In the genomic region with DNA sequence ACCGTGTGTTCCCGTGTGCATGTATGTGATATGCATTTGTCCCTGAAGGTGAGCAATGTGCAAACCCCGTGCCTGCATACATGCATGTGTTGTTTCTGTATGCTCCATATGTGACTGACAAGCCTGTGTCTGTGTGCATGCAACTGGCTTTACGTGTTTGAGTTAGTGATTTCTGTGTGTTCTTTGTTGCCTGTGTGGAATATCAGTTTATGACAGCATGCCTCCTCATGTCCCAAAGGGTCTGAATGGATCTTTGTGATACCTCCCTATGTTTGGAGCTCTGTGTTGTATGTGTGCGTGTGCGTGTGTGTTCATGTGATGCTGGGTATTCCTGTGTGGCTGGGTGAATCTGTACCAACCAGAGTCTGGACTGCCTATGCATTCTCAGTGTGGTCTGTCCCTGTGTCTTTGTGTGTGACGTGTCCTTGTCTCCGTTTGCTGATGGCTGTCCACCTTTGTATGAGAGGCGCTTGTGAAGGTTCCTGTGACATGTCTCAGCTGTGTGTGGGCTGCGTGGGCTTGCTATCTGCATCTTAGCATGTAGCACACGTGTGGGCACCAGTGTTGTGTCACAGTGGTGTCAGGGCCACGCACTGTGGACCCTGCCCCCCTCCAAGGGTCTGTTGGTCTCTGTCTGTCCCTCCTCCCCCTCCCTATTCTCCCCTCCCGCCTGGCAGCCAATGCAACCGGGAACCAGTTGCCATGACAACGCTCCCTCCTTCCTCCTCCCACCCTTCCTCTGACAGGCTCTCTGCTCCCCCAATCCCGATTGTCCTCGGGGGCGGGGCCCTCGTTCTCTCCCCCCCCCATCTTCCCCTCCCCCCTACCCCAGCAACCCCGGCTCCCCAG, we compare ENCODE assay signal across 8 mouse cellular contexts. TPM values are rescaled to one million over a fixed set of nuclear protein-coding genes. Genes with fewer than 3 reads are reported as not detected.
DNase-seq lines count a peak whose midpoint lies in the region; ATAC-seq and TF ChIP-seq lines count a peak whose summit lies in the region.

A gene (minus strand): TSS at position 146 of the 849 bp plus-strand sequence.

- peaks cover 21% of the 10 kb centered on the region for H3K4me1 ChIP-seq in thymus, adult 2 months (replicated peaks; ENCODE audit: control insufficient read depth, insufficient read depth, low read length)
- H3K4me1 ChIP-seq in hindbrain, embryonic 10.5 days (replicated peaks) = peaks cover 51% of the 10 kb centered on the region
- H3K4me1 ChIP-seq in midbrain, embryonic 12.5 days = peaks cover 29% of the 10 kb centered on the region

- peaks cover 10% of the 10 kb centered on the region; the same call in 1 of the 2 replicates for H3K27me3 ChIP-seq in thymus, adult 2 months (ENCODE audit: control insufficient read depth, insufficient read depth, low read length)
- H3K27me3 ChIP-seq in hindbrain, embryonic 10.5 days (ENCODE audit: insufficient read depth, poor library complexity, severe bottlenecking) = peaks cover 27% of the 10 kb centered on the region
- H3K27me3 ChIP-seq in midbrain, embryonic 12.5 days = peaks cover 15% of the 10 kb centered on the region; the same call in 1 of the 2 replicates

- H3K4me2 ChIP-seq in midbrain, embryonic 12.5 days (replicated peaks) = peak within 1 kb of the TSS; percentile 73

- no peak for TF ChIP-seq CTCF in thymus, adult 2 months (IDR thresholded peaks at IDR 0.05; ENCODE audit: borderline replicate concordance, control insufficient read depth, extremely low read depth, insufficient read depth, low read length, poor library complexity)

- no peaks in the 10 kb centered on the region for H3K9me3 ChIP-seq in hindbrain, embryonic 10.5 days
- H3K9me3 ChIP-seq in midbrain, embryonic 12.5 days = no peaks in the 10 kb centered on the region

- TF ChIP-seq POLR2A in thymus, adult 2 months (IDR thresholded peaks at IDR 0.05; ENCODE audit: control insufficient read depth, extremely low read depth, insufficient read depth, low read length, poor library complexity) = no peak

- H3K9ac ChIP-seq in midbrain, embryonic 12.5 days (replicated peaks) = peak within 1 kb of the TSS; percentile 95

- no peaks in the 10 kb centered on the region for H3K36me3 ChIP-seq in thymus, adult 2 months (ENCODE audit: control insufficient read depth, insufficient read depth, low read length)
- H3K36me3 ChIP-seq in hindbrain, embryonic 10.5 days = peaks cover 27% of the 10 kb centered on the region
- H3K36me3 ChIP-seq in midbrain, embryonic 12.5 days = peaks cover 26% of the 10 kb centered on the region

- DNase-seq in thymus, adult 2 months = no peak
- DNase-seq in thymus, postnatal 4 days = no peak
- peak; percentile 96 for DNase-seq in embryo, embryonic 10 days (ENCODE audit: low spot score)
- peak; percentile 91 for DNase-seq in hindbrain, embryonic 10.5 days (ENCODE audit: low spot score)
- DNase-seq in layer of hippocampus, postnatal 25 days (ENCODE audit: extremely low spot score in 1 of 2, low spot score in 1 of 2) = peak; percentile 78 to 83
- peak; percentile 78 for DNase-seq in yolk sac, embryonic 10.5 days (ENCODE audit: low spot score)

- 35% methylated on average over 19 of the region's 20 CpGs for WGBS in thymus, adult 2 months
- 25% methylated on average over 20 of the region's 20 CpGs for WGBS in hindbrain, embryonic 10.5 days
- WGBS in midbrain, embryonic 12.5 days = 20% methylated on average over 20 of the region's 20 CpGs

- H3K27ac ChIP-seq in thymus, adult 2 months (ENCODE audit: control insufficient read depth, insufficient read depth, low read length) = no peak within 1 kb of the TSS
- peak within 1 kb of the TSS; percentile 89 for H3K27ac ChIP-seq in hindbrain, embryonic 10.5 days
- peak within 1 kb of the TSS; percentile 93 for H3K27ac ChIP-seq in midbrain, embryonic 12.5 days (replicated peaks)

- ATAC-seq in midbrain, embryonic 12.5 days (ENCODE audit: low FRiP score, low read depth) = peak; percentile 55
- ATAC-seq in inflammation-experienced regulatory T-cells, adult 6 months = no peak

- H3K4me3 ChIP-seq in thymus, adult 2 months (ENCODE audit: control insufficient read depth, insufficient read depth, low read length) = peak within 1 kb of the TSS; percentile 64
- peak within 1 kb of the TSS; percentile 80 for H3K4me3 ChIP-seq in hindbrain, embryonic 10.5 days
- H3K4me3 ChIP-seq in midbrain, embryonic 12.5 days = peak within 1 kb of the TSS; percentile 87

RNA-seq across cellular contexts. Expression of the gene that starts here (rescaled TPM):
- polyA plus RNA-seq in thymus, adult 2 months (2012; rRNA removed) = 3.8 and 3.9 TPM in 2 replicates
- polyA plus RNA-seq in hindbrain, embryonic 10.5 days (2016; fragmentation: Nextera tagmentation; extraction: Ambion mirVana) = 1.7 and 2.2 TPM in 2 replicates
- total RNA-seq in layer of hippocampus, postnatal 25 days (2021) = 1 to 10 TPM; 6.8 to 9.1 TPM
- polyA plus RNA-seq in midbrain, embryonic 12.5 days (2016; fragmentation: Nextera tagmentation; extraction: Ambion mirVana) = 1.5 and 2.2 TPM in 2 replicates
- 1 to 10 TPM; 3.4 to 6.4 (median 3.8) TPM for polyA plus RNA-seq in inflammation-experienced regulatory T-cells, adult 6 months (2017; shearing (Covaris generic))

Comparison
In these comparisons a context has a peak if more than half of its experiments do, and no peak if none do; other contexts are left out.
1. DNase-seq: peak in embryo, embryonic 10 days (single experiment), hindbrain, embryonic 10.5 days (single experiment), layer of hippocampus, postnatal 25 days (2 of 2) and yolk sac, embryonic 10.5 days (single experiment); none in thymus, adult 2 months (single experiment) and thymus, postnatal 4 days (single experiment).
2. Peak in every context shown above with its lines, with median percentiles within 50 percentile points of each other: H3K4me3 ChIP-seq.